Mouse (Mus musculus) megakaryocyte, embryonic 14.5 days (primary cell): Measurements from ENCODE around the gene Spp2. TPM values are rescaled to one million over a fixed set of nuclear protein-coding genes. Genes with fewer than 3 reads are reported as not detected.

Experiments used
- H3K27me3 ChIP-seq: replicated peaks from 2 replicates; pipeline ENCODE3; 2012; ENCODE audit warnings: inconsistent platforms
- H3K36me3 ChIP-seq: replicated peaks from 2 replicates; pipeline ENCODE3; 2012; ENCODE audit warnings: low read length, inconsistent platforms, mixed read lengths
- H3K4me1 ChIP-seq: 2 replicates; pipeline ENCODE4 v1.6.1; 2012; ENCODE audit warnings: inconsistent platforms
- H3K4me3 ChIP-seq: replicated peaks from 2 replicates; pipeline ENCODE3; 2012; ENCODE audit warnings: moderate library complexity, mild to moderate bottlenecking, inconsistent platforms
- H3K9me3 ChIP-seq: 2 replicates; pipeline ENCODE4 v1.6.1; 2012; ENCODE audit warnings: inconsistent platforms
- FLI1 ChIP-seq: IDR thresholded peaks from 2 replicates; pipeline ENCODE4 v1.6.1; 2012; ENCODE audit warnings: low read length, inconsistent platforms, mixed read lengths
- GATA1 ChIP-seq: IDR thresholded peaks from 3 replicates; pipeline ENCODE4 v1.6.1; 2012; ENCODE audit warnings: mixed read lengths, low read length, inconsistent platforms, borderline replicate concordance
- polyA plus RNA-seq: library from polyadenylated mRNA; stranded (reverse); fragments of >175 nt; gene quantifications from 2 replicates; pipeline ENCODE4 v1.2.3, GENCODE M21; 2012; ENCODE audit warnings: low replicate concordance; ENCODE audit not compliant: insufficient read depth

Gene Spp2
- polyA plus RNA-seq, 1 experiment: not detected

DNA sequence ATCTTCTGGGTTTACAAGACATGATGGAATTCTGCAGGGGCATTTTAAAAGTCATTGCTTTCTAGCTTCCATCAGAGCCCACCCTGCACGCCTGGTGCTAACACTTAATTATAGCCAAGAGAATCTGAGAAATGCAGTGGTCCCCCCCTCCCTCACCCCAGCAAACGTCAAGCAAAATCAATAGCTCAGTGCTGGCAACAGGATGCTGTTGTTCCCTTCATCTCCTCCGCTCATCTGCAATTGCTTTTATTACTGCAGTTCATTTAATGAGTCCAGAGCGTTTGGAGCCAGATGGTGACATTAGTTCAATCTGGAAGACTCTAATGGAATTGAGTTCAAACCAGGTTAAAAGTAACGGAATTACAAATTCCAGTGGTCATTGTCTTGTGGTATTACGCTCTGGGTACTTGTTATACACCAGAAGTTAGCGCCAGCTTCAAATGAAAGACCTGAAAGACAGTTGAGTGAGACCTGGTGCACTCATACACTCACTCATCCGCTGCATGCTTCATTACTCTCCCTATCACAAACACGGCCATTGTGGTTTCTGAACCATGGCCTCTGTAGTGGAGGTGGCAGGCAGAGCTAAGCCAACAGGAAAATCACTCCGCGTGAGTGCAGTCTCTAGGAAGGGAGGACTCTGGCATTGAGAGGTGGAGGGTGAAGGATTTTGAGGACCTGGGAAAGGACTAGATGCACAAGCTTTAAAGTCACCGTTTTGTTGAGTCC lies 519 bp upstream of the Spp2 start:
- no peak overlapping the region for H3K4me3 ChIP-seq
- TF ChIP-seq FLI1: no peak
- TF ChIP-seq GATA1: no peak

DNA sequence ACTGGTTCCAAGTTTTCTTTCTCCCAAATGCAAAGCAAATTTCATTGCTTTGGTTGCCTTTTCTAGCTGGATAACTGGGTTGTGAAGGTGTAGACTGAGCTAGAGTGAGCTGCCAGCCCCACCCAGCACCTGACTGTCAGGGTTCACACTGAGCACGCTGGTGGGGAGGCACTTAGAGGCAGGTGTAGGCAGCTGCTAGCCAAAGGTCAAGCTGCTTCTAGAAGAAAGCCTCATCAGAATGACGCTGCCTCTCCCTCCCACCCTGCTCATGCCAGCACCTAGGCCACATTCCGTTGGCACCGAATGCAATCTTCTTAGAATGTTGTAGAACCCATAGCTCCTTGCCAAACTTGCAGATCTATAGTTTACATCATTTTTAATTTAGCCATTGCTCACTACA lies 1.6 kb downstream of the Spp2 start:
- TF ChIP-seq FLI1: no peak
- no peak for TF ChIP-seq GATA1
- peaks cover 28% of the 10 kb centered on the region for H3K27me3 ChIP-seq
- H3K4me3 ChIP-seq: no peak overlapping the region
- H3K9me3 ChIP-seq: no peaks in the 10 kb centered on the region
- no peaks in the 10 kb centered on the region for H3K4me1 ChIP-seq
- H3K36me3 ChIP-seq: no peaks in the 10 kb centered on the region

More for the DNA sequence above, 519 bp upstream of the Spp2 start:
- peaks cover 28% of the 10 kb centered on the region for H3K27me3 ChIP-seq
- no peaks in the 10 kb centered on the region for H3K9me3 ChIP-seq
- no peaks in the 10 kb centered on the region for H3K36me3 ChIP-seq
- no peaks in the 10 kb centered on the region for H3K4me1 ChIP-seq

DNA sequence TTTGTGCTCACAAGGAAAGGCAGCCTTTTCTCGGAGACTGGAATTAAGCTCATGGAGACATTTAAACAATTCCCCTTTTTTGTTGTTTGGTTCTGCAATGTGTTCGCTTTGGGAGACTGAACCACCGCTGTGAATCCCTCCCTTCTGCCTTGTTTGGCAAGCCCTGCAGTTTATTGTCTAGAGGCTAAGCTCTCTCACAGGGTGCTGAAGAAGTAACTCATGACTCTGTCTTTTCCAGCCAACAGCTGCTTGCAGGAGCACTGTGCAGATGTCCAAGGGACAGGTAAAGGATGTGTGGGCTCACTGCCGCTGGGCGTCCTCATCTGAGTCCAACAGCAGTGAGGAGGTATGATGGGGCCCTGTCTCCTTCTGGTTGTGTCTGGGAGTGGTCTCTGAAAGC lies 5.3 kb downstream of the Spp2 start:
- no peaks in the 10 kb centered on the region for H3K9me3 ChIP-seq
- H3K4me3 ChIP-seq: no peak overlapping the region
- H3K4me1 ChIP-seq: no peaks in the 10 kb centered on the region
- no peak for TF ChIP-seq FLI1
- TF ChIP-seq GATA1: no peak
- H3K36me3 ChIP-seq: no peaks in the 10 kb centered on the region
- H3K27me3 ChIP-seq: peaks cover 17% of the 10 kb centered on the region

DNA sequence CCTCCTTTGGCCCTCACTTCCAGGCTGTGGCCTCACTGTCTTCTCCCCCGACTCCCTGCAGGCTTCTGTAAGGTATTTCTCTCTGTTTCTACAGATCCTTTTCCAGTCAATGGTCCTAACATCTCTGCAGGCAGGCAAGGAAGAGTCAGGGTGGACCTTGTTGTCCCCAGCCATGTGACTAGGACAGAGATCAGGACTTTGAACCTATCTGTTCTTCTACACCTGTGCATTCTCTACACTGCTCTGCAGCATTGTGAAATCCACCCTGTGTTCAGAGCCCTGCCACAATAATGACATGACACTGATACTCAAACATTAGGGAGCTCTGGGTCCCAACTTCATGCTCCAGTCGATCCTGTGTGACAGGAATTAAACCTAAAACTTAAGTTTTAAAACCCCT lies 12.2 kb downstream of the Spp2 start:
- Histone ChIP-seq H3K27me3 (peaks cover 26% of the 10 kb centered on the region), H3K9me3 (peaks cover 3% of the 10 kb centered on the region; the same call in 1 of the 2 replicates), H3K4me3 (no peak overlapping the region), H3K36me3 (no peaks in the 10 kb centered on the region), H3K4me1 (no peaks in the 10 kb centered on the region)
- no peak for TF ChIP-seq GATA1
- no peak for TF ChIP-seq FLI1

DNA sequence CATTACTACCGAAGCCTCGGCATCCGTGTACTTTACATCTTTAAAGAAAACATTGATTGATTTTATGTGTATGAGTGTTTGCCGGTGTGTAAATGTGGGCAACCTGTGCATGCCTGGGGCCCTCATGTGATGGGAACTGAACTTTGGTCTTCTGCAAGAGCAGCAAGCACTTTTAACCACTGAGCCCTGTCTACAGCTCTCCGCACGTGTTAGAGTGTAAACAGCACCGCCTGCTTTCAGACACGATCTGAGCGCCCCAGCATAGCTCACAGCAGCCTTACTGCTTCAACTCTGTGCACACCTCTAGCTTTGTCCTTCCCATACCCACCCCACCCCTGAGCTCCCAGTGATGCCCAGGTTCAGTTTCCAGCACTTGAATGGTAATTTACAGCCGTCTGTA lies 15.3 kb downstream of the Spp2 start:
- Histone ChIP-seq H3K9me3 (peaks cover 3% of the 10 kb centered on the region; the same call in 1 of the 2 replicates), H3K36me3 (no peaks in the 10 kb centered on the region)

DNA sequence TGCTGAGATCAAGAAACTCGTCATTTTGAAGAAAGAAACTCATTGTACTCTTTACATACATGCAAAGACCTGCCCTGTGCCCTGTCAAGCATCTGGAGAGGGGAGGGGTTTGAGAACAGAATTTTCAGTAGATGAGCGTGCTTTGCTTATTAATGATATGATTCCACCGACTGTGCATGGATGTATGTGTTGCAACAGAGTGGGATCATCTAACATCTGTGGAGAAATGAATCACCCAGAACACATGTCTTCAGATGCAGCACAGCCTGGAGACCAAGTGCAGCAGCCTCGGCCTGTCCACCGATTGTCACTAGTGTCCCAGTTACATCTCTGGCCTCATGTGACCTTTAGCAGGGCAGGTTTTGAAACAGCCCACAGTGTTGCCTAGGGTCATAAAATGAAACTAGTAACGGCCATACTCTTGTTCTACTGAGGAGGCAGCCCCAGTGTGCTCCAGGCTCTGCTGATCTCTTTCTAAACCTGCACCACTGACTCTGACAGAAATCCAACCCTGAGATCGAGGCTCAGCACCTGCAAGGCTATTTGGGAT lies 16.2 kb downstream of the Spp2 start:
- no peak overlapping the region for H3K4me3 ChIP-seq
- H3K27me3 ChIP-seq: peaks cover 37% of the 10 kb centered on the region
- TF ChIP-seq GATA1: no peak
- TF ChIP-seq FLI1: no peak
- H3K4me1 ChIP-seq: no peaks in the 10 kb centered on the region
- no peaks in the 10 kb centered on the region for H3K9me3 ChIP-seq
- H3K36me3 ChIP-seq: no peaks in the 10 kb centered on the region

More for the DNA sequence above, 15.3 kb downstream of the Spp2 start:
- TF ChIP-seq FLI1 (no peak), GATA1 (no peak)
- no peak overlapping the region for H3K4me3 ChIP-seq
- peaks cover 35% of the 10 kb centered on the region for H3K27me3 ChIP-seq
- no peaks in the 10 kb centered on the region for H3K4me1 ChIP-seq

DNA sequence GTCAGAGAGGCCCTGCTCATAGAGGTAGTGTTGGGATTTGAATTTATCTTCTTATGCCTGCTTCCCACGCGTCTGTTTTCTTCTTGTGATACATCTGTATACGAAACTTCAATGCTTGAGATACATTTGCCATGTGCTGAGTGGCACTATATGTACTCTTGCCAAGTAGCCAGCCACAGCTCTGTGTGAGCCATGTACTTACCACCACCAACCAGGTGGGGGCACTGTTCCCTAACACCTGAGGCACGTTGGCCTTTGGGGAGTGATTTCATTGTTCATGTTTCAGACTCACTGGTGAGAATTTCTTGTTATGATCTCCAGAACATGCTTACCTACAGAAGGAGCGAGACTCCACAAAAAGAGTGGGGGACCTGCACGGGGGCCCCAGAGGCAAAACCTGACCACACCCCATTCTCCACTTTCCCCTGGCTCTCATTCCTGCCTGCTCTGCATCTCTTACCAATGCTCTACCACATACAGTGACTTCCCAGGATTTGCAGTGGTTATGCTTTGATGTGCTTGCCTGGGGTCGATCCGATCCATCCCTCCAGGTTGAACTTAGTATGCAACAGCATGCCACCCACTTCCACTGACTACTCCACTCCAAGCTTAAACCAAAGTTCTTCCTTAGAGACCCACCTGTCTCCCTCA lies 18.0 kb downstream of the Spp2 start:
- H3K36me3 ChIP-seq: no peaks in the 10 kb centered on the region
- no peak overlapping the region for H3K4me3 ChIP-seq
- no peaks in the 10 kb centered on the region for H3K9me3 ChIP-seq
- TF ChIP-seq GATA1 (no peak), FLI1 (no peak)
- H3K4me1 ChIP-seq: no peaks in the 10 kb centered on the region
- peaks cover 37% of the 10 kb centered on the region for H3K27me3 ChIP-seq

DNA sequence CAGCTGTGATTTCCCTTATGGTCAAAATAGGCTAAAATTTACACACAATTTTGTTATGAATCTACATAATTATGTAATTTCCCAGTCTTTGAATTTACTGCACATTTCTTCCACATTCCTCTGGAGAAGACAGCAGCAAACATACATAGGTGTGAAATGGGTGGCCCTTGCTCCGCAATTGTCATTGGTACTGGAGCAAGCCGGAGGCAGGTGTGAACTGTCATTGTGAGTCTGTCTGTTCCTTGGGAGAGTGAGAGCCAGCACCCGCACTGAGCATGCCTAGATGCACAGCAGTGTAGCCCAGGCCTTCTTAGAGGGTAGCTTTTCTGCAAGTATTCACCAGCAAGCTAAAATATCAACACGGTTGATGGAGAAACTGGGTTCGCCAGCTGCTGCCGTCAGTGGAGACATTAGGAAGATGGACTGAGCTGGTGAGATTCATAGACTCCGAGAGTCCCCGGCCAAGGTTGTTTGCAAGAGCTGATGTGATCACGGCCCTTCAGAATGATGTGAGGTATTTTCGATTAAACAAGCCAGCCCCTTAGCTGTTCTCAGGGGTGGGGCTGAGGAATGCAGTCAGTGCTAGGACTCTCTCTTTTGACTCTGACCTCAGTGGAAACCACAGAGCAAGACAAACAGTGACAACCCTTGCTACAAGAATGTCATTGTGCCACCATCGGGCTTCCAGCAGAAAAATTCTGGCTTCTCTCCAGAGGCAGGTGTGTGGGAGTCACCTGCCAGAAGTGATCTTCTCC lies 21.4 kb downstream of the Spp2 start:
- H3K36me3 ChIP-seq: no peaks in the 10 kb centered on the region
- peaks cover 25% of the 10 kb centered on the region for H3K27me3 ChIP-seq
- TF ChIP-seq GATA1 (no peak), FLI1 (no peak)
- H3K4me3 ChIP-seq: no peak overlapping the region
- H3K9me3 ChIP-seq: no peaks in the 10 kb centered on the region
- peaks cover 5% of the 10 kb centered on the region for H3K4me1 ChIP-seq

DNA sequence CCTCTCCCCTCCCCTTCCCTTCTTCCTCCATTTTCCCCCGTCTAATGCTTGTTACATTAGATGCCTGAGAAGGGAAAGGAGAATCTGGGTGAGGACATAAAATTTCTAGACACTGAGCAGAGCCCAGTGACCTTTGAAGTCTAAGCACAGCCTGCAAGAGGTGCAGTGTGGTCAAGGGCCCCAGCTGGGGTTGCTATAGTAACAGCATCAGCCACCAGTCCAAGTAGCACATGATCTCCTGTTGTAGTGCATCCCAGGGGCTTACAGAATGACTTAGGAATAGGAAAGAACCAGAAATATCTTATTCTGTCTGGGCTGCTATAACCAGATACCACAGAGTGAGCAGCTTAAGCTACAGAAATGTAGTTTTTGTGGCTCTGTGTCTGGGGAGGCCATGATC lies 22.7 kb downstream of the Spp2 start:
- H3K27me3 ChIP-seq: peaks cover 25% of the 10 kb centered on the region
- no peaks in the 10 kb centered on the region for H3K36me3 ChIP-seq
- H3K4me3 ChIP-seq: no peak overlapping the region
- no peaks in the 10 kb centered on the region for H3K9me3 ChIP-seq
- TF ChIP-seq FLI1 (no peak), GATA1 (no peak)
- peaks cover 14% of the 10 kb centered on the region for H3K4me1 ChIP-seq

DNA sequence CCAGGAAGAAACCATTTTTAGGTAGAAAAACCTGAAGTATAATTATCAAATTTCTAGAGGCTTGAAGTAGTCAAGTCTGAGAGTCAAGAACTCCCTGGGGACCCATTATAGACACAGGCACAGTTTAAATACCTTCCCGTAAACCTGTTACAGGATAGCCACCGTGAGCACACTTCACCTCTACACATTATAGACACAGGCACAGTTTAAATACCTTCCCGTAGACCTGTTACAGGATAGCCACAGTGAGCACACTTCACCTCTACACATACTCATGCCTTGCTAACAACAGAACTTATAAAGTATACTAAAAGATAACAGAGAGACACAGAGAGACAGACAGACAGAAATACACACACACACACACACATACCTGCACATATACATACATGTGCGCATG lies 24.5 kb downstream of the Spp2 start:
- Histone ChIP-seq H3K27me3 (peaks cover 16% of the 10 kb centered on the region), H3K9me3 (no peaks in the 10 kb centered on the region), H3K4me3 (no peak overlapping the region), H3K36me3 (no peaks in the 10 kb centered on the region), H3K4me1 (peaks cover 14% of the 10 kb centered on the region)
- no peak for TF ChIP-seq FLI1
